Mouse (Mus musculus): ENCODE results near the gene Mtnr1a.
"Not testable (repeated sequence)": the region's sequence is repeated elsewhere in the genome, so short reads cannot be mapped to it uniquely, and the experiment has no call there.

The Mtnr1a gene

DNA sequence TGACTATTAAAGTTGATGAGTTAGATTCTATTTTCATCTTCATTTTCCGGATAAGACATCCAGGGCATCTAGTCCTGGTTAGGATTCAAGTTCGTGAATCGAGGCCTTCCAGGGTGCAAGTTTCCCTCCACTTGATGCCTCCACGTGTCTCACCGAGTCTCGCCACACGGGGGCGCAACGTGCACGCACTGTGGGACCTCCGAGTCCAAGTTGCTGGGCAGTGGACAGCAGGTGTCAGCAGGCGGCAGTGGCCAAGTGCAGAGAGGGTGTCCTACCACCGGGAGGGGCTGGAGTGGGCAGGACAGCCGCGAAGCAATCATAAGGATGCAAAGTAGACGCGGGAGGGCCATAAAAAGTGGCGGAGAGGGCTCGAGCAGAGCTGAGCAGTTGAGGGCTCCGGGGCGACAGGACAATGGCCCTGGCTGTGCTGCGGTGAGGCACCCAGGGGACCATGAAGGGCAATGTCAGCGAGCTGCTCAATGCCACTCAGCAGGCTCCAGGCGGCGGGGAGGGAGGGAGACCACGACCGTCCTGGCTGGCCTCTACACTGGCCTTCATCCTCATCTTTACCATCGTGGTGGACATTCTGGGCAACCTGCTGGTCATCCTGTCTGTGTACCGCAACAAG is at the start of gene Mtnr1a:
Mtnr1a (plus strand) TSS at position 379 of the 628 bp plus-strand sequence.
- peak; percentile 64 for DNase-seq (ENCODE audit: low spot score)

DNA sequence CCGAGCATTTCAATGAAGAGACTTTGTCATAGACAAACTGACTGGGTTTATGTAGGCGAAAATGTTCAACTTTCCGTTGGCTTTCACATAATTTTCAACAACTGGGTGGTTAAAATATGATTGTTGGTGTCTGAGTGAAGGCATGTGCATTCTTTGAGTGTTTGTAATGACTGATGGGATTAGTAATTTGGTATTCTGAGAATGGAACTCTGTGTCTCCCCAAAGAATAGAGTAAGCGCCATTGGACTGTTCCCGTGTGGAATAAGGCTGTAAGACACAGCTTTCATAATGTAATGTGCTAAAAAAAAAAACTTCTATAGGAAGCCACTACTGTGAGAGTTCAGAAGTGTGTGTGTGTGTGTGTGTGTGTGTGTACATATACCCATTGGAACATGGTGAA is 49.7 kb upstream of the Mtnr1a start:
- no peak for DNase-seq (ENCODE audit: low spot score)

GRCm38 (mm10) chr8:45021171-45021570 is 47.8 kb upstream of the Mtnr1a start:
- DNase-seq (ENCODE audit: low spot score): no peak

DNA sequence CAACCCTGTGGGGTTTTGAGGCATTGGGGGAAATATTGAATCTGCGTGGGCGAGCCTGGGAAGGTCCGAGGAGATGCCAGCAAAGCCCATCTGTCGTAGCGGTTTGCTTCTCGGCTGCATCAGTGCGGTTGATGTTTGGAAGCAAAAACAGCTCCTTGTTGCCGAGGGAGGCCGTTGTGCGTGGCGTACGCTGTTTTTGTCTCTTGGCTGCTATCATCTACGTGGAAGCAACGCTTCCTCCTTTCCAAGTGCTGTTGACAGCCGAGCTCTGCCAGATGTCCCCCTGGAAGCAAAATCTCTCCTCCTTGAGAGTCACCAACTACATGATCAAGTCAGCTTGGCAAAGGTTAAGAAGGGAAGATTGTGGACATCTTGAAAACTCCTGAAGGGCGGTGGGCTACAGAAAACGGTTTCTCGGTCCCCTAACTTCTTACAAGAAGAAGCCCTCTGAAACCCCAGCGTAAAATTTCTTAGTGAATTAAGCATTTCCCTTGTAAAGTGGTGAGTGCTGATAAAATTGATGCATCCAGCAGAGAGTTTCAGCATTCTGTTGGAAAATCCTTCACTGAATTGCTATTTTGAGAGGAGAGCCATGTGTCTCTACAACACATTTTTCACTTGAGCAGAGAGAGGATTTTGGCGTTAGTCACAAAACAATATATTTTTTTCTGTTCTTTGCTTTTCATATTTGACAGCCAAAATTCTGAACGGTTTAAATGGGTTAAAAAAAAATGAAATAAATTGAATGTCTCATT is 46.8 kb upstream of the Mtnr1a start:
- DNase-seq (ENCODE audit: low spot score): peak; percentile 28

GRCm38 (mm10) chr8:45028081-45028497 is 40.8 kb upstream of the Mtnr1a start:
- no peak for DNase-seq (ENCODE audit: low spot score)

GRCm38 (mm10) chr8:45038350-45038749 is 30.6 kb upstream of the Mtnr1a start:
- no peak for DNase-seq (ENCODE audit: low spot score)

- DNase-seq (ENCODE audit: low spot score): no peak
Measured at GRCm38 (mm10) chr8:45044160-45044559, 24.8 kb upstream of the Mtnr1a start.

GRCm38 (mm10) chr8:45050451-45050850 is 18.5 kb upstream of the Mtnr1a start:
- no peak for DNase-seq (ENCODE audit: low spot score)

GRCm38 (mm10) chr8:45051236-45051635 is 17.7 kb upstream of the Mtnr1a start:
- no peak for DNase-seq (ENCODE audit: low spot score)

GRCm38 (mm10) chr8:45052205-45052604 is 16.7 kb upstream of the Mtnr1a start:
- no peak for DNase-seq (ENCODE audit: low spot score)

- DNase-seq (ENCODE audit: low spot score): no peak
Measured at GRCm38 (mm10) chr8:45052618-45053017, 16.3 kb upstream of the Mtnr1a start.

DNA sequence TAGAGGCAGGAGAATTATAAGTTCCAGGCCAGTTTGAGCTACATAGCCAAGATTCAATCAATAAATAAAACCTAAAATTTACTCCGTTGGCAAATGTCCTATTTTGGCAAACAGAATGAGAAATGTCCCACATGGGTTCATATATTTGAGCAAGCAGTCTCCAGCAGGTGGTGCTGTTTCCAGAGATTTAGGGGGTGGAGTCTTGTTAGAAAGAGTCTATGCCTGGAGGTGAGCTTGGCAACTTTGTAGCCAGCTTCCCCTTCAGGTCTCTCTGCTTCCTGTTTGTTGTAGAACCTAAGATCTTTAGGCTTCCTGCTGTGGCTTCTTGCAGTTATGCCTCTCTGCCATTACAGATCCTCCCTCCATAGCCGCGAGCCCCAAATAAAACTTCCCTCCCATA is 13.4 kb upstream of the Mtnr1a start:
- DNase-seq (ENCODE audit: low spot score): no peak

GRCm38 (mm10) chr8:45056810-45057209 is 12.1 kb upstream of the Mtnr1a start:
- no peak for DNase-seq (ENCODE audit: low spot score)

- no peak for DNase-seq (ENCODE audit: low spot score)
Measured at GRCm38 (mm10) chr8:45060083-45060482, 8.9 kb upstream of the Mtnr1a start.

GRCm38 (mm10) chr8:45062311-45062710 is 6.6 kb upstream of the Mtnr1a start:
- no peak for DNase-seq (ENCODE audit: low spot score)

DNA sequence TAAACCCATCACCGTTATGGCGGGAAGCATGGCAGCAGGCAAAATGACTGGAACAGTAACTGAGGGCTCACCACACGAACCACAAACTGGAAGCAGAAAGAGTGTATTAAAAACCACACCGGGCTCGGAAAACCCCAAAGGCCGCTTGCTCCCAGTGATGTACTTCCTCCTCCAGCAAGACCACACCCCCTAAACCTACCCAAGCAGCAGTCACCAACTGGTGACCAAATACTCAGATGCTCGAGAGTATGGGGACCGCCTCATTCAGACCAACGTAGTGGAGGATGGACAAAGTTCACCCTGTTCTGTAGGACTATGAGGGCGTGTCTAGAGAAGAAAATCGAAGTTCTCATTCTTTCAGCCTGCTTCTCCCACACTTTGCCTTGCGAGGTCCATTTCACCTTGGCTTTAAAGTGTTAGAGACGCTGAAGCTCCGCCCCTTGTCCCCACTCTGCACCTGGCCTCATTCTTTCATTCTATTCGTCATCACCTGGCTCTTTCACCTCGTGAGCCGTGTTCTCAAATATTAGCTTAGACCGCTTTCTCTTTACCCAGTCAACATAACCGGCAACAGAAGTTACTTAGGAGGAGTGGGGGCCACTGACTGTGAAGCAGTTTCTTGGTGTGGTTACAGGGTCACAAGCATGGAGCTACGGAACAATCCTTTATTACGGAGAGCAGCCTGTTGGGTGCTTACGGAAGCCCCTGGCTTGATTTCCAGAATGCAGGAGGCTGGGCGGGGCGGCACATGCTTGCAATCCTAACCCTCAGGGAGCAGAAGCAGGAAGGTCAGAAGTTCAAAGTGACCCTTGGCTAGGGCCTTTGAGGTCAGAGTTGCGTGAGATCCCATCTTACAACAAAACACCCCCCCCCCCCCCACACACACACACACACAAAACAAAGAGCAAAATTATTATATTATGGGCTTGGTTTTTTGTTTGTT is 5.7 kb upstream of the Mtnr1a start:
- no peak for DNase-seq (ENCODE audit: low spot score)

DNA sequence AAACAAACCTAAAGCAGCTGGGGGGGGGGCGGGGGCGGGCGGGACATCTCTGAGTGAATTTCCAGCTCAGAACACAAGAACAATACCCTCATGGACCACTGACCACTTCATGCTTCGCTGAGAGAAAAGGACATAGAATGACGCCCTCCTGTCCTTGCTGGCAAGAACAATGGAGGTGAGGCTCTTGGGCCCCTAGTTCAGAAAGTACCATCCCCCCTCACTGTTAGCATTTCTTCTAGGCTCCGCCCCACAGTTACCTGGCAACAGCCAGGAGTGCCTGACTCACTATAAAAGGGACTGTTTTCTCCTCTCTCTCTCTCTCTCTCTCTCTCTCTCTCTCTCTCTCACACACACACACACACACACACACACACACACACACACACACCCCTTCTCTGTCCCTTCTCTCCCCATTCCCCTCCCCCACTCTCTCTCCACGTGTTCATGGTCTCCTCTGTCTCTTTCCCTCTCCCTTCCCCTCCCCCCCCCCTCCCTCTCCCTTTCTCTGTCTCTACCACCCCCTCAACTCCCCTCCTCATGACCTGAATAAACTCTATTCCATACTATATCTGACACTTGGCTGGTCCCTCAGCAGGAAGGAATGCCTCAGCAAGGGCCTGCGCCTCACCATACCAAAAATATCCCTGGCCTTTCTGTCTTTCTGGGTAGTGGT is 4.6 kb upstream of the Mtnr1a start:
- no peak for DNase-seq (ENCODE audit: low spot score)

GRCm38 (mm10) chr8:45065391-45065790 is 3.5 kb upstream of the Mtnr1a start:
- not testable (repeated sequence) for DNase-seq (ENCODE audit: low spot score)

DNA sequence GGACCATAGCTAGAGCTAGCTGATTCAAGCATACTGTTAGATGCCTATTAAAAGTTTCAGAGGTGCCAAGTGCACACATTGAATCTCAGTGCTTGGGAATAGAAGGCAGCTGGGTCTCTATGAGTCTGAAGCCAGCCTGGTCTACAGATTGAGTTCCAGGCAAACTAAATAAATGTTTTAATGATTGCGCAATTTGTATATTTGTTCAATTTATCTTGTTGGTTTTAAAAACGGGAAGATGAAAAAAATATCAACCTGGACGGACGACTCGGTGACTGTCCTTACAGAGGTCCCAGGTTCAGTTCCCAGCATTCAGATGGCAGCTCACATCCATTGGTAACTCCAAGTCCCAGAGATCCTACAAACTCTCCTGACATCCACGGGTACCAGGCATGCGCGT is 2.0 kb downstream of the Mtnr1a start:
- no peak for DNase-seq (ENCODE audit: low spot score)

DNA sequence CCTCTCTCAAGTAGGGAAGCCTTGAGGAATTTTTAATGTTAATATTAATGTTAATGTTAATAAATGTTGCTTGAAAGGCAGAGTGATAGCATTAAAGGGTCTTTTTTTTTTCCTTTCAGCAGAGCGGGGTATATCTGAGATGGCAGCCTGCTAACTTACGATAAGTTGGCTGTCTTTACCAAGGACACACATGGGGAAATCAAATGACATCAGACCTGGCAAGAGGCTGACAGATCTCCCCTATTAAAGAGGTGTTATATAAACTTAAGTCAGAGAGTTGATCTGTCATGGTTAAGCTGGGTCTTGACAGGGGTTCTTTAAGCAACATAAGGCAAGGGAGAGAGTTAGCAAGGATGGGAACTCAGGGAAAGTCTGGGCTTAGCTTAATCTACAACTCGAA is 11.9 kb downstream of the Mtnr1a start:
- no peak for DNase-seq (ENCODE audit: low spot score)

DNA sequence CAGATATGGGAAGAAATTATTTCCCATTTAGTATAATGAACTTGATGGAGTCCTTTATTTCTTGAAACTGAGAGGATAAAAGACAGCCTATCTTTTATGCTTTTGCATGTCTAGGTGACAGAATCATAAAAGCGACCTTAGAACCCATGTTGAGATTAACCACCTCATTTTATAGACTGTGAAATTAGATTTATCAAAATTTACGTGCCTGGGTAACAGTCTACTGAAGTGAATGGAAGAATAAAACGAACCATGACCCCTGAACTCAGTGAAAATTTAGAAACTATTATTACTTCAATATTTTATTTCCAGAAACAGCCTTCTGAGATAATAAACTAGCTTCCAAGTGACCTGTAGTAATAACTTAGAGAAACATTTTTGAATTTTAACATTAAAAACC is 24.7 kb downstream of the Mtnr1a start:
- DNase-seq (ENCODE audit: low spot score): no peak
